Mouse (Mus musculus) layer of hippocampus, adult 2 months (tissue): ENCODE data around the gene Mfsd5. TPM values are rescaled to one million over a fixed set of nuclear protein-coding genes. Genes with fewer than 3 reads are reported as not detected.
A peak's percentile ranks its signal among the peaks of the same experiment; 100 is the strongest.

Experiments used
- DNase-seq, 2 experiments: peaks; one replicate each; pipeline ENCODE4 v3.0.0; 2022; ENCODE audit warnings: low spot score in 2 of 2
- H3K27ac ChIP-seq: fragments of 200-600 bp; 2 replicates; pipeline ENCODE4 v1.8.1; 2022
- H3K4me3 ChIP-seq: fragments of 200-600 bp; 2 replicates; pipeline ENCODE4 v1.8.1; 2022; ENCODE audit warnings: mild to moderate bottlenecking
- CTCF ChIP-seq: fragments of 200-600 bp; conservative IDR thresholded peaks from 2 replicates; pipeline ENCODE4 v1.8.1; 2022; ENCODE audit warnings: antibody characterized with exemption, mild to moderate bottlenecking, moderate library complexity
- total RNA-seq, 2 experiments: library from RNA; stranded (reverse); gene quantifications; 2 replicates each; pipeline ENCODE4 v1.2.3; 2021

Mfsd5 gene
- total RNA-seq, 2 experiments from 2014 or later, result 34.2 to 40.9 TPM

GRCm38 (mm10) chr15:102315292-102315691 lies 36.0 kb downstream of the Mfsd5 start:
- Histone ChIP-seq H3K4me3 (no peak overlapping the region), H3K27ac (peak overlapping the region; percentile 28; the same call in 1 of the 2 replicates)
- no peak for DNase-seq
- no peak for TF ChIP-seq CTCF

GRCm38 (mm10) chr15:102316263-102316662 lies 37.0 kb downstream of the Mfsd5 start:
- peak; percentile 49 to 73 for DNase-seq
- TF ChIP-seq CTCF, result peak; percentile 89
- Histone ChIP-seq H3K27ac (0 out of 2 replicates have a peak overlapping the region, but pooled peaks have one; percentile 28), H3K4me3 (no peak overlapping the region)

GRCm38 (mm10) chr15:102324654-102325473 lies 45.6 kb downstream of the Mfsd5 start:
- peak; percentile 47 for TF ChIP-seq CTCF
- H3K4me3 ChIP-seq, result peak overlapping the region; percentile 43
- peak overlapping the region; percentile 77 for H3K27ac ChIP-seq
- DNase-seq, result no peak

- peak within 1 kb of the TSS; percentile 71 for H3K4me3 ChIP-seq
- peak within 1 kb of the TSS; percentile 87 for H3K27ac ChIP-seq
- peak; percentile 77 for TF ChIP-seq CTCF
- peak; percentile 88 to 90 for DNase-seq
Measured at GRCm38 (mm10) chr15:102326022-102326576, 46.8 kb downstream of the Mfsd5 start, which contains the start of gene Pfdn5. Gene Pfdn5, plus strand, starts transcription at chr15:102326116.

GRCm38 (mm10) chr15:102326892-102327291 lies 47.6 kb downstream of the Mfsd5 start:
- no peak for DNase-seq
- peak overlapping the region; percentile 71 for H3K4me3 ChIP-seq
- peak overlapping the region; percentile 87; the same call in 1 of the 2 replicates for H3K27ac ChIP-seq
- no peak for TF ChIP-seq CTCF

Other genes with a start within 250 kb of the Mfsd5 start
- 100 to 1,000 TPM; 196 to 199 TPM for gene Eif4b, start 205.7 kb upstream of the Mfsd5 start, total RNA-seq
- gene Tns2, start 179.0 kb upstream of the Mfsd5 start, total RNA-seq, result 10 to 100 TPM; 18.4 to 25.0 TPM
- 100 to 1,000 TPM; 151 to 155 TPM for gene Spryd3, start 143.2 kb upstream of the Mfsd5 start, total RNA-seq
- gene Igfbp6, start 135.1 kb upstream of the Mfsd5 start, total RNA-seq, result 1 to 10 TPM; 6.9 to 7.7 TPM
- not detected for gene Soat2, start 128.9 kb upstream of the Mfsd5 start, total RNA-seq
- gene Zfp740, start 76.2 kb upstream of the Mfsd5 start, total RNA-seq, result 10 to 100 TPM; 68.3 to 76.5 TPM
- gene Csad, start 74.7 kb upstream of the Mfsd5 start, total RNA-seq, result 10 to 100 TPM; 39.5 to 40.4 TPM
- 1 to 10 TPM; 1.0 to 3.9 TPM for gene Itgb7, start 47.5 kb upstream of the Mfsd5 start, total RNA-seq
- gene Rarg, start 21.9 kb upstream of the Mfsd5 start, total RNA-seq, result 10 to 100 TPM; 12.2 to 14.1 TPM
- not detected for gene Gm9918, start 8.9 kb upstream of the Mfsd5 start, total RNA-seq
- gene Espl1, start 16.8 kb downstream of the Mfsd5 start, total RNA-seq, result 1 to 10 TPM; 1.7 to 2.1 TPM
- gene Pfdn5, start 46.7 kb downstream of the Mfsd5 start, total RNA-seq, result 100 to 1,000 TPM; 433 to 437 TPM
- 10 to 100 TPM; 61.0 to 70.2 TPM for gene Myg1, start 52.3 kb downstream of the Mfsd5 start, total RNA-seq
- 10 to 100 TPM; 24.5 to 26.5 TPM for gene Aaas, start 71.3 kb downstream of the Mfsd5 start, total RNA-seq
- under 1 TPM; 0.32 to 0.49 TPM for gene Sp7, start 87.7 kb downstream of the Mfsd5 start, total RNA-seq
- gene Sp1, start 126.7 kb downstream of the Mfsd5 start, total RNA-seq, result 10 to 100 TPM; 23.1 to 33.0 TPM
- 1 to 10 TPM in 1 of 2 experiments, under 1 TPM in 1; 0.66 to 1.2 TPM for gene Amhr2, start 165.9 kb downstream of the Mfsd5 start, total RNA-seq
- 10 to 100 TPM; 40.2 to 42.7 TPM for gene Prr13, start 179.6 kb downstream of the Mfsd5 start, total RNA-seq
- 100 to 1,000 TPM; 496 to 505 TPM for gene Pcbp2, start 191.1 kb downstream of the Mfsd5 start, total RNA-seq
- gene Gm10337, start 224.3 kb downstream of the Mfsd5 start, total RNA-seq, result not detected
- gene Map3k12, start 237.6 kb downstream of the Mfsd5 start, total RNA-seq, result 10 to 100 TPM; 95.0 to 99.9 TPM
- gene Tarbp2, start 238.7 kb downstream of the Mfsd5 start, total RNA-seq, result 10 to 100 TPM; 36.2 to 37.7 TPM
- gene Npff, start 245.5 kb downstream of the Mfsd5 start, total RNA-seq, result 1 to 10 TPM; 5.5 TPM